Mouse (Mus musculus) hindbrain, embryonic 13.5 days (tissue): Measurements from ENCODE around the gene Hoxa6. TPM values are rescaled to one million over a fixed set of nuclear protein-coding genes. Genes with fewer than 3 reads are reported as not detected.

ENCODE experiments used
- ATAC-seq: fragments of 200-750 bp; cut with Nextera tagmentation; 2 replicates; pipeline ENCODE4 v1.8.0; 2017; ENCODE audit warnings: moderate TSS enrichment; ENCODE audit not compliant: low FRiP score
- H3K27ac ChIP-seq: fragments of 300-500 bp; sonication (generic); 2 replicates; pipeline ENCODE4 v1.5.1; 2015; ENCODE audit warnings: inconsistent platforms, mild to moderate bottlenecking, moderate library complexity
- H3K27me3 ChIP-seq: fragments of 300-500 bp; sonication (generic); 2 replicates; pipeline ENCODE4 v1.6.1; 2015; ENCODE audit warnings: mild to moderate bottlenecking, inconsistent platforms
- H3K36me3 ChIP-seq: fragments of 300-500 bp; sonication (generic); 2 replicates; pipeline ENCODE4 v1.6.1; 2015; ENCODE audit warnings: mild to moderate bottlenecking, inconsistent platforms
- H3K4me1 ChIP-seq: fragments of 300-500 bp; sonication (generic); replicated peaks from 2 replicates; pipeline ENCODE4 v1.6.1; 2015; ENCODE audit warnings: inconsistent platforms
- H3K4me2 ChIP-seq: fragments of 300-500 bp; sonication (generic); 2 replicates; pipeline ENCODE4 v1.6.1; 2015; ENCODE audit warnings: inconsistent platforms, mild to moderate bottlenecking, moderate library complexity
- H3K4me3 ChIP-seq: fragments of 300-500 bp; sonication (generic); 2 replicates; pipeline ENCODE4 v1.5.1; 2015; ENCODE audit warnings: mild to moderate bottlenecking, inconsistent platforms
- H3K9ac ChIP-seq: fragments of 300-500 bp; sonication (generic); 2 replicates; pipeline ENCODE4 v1.6.1; 2015; ENCODE audit warnings: mild to moderate bottlenecking, inconsistent platforms
- H3K9me3 ChIP-seq: fragments of 300-500 bp; sonication (generic); 2 replicates; pipeline ENCODE4 v1.6.1; 2016; ENCODE audit warnings: inconsistent platforms
- WGBS: fragments of 180-500 bp; shearing (Covaris S2); methylation state at CpG from one replicate; pipeline ENCODE4 v1.1.7; 2015; 5-methylcytosine and 5-hydroxymethylcytosine counted together
- polyA plus RNA-seq: library from polyadenylated mRNA; unstranded; fragments of >200 nt; fragmentation: Nextera tagmentation; extraction: Ambion mirVana; gene quantifications from 2 replicates; pipeline ENCODE4 v1.2.1, GENCODE M21; 2015

The Hoxa6 gene
- polyA plus RNA-seq, 1 experiment from 2014 or later = 28.0 TPM

GRCm38 (mm10) chr6:52165441-52166370 lies 42.8 kb downstream of the Hoxa6 start:
- peak overlapping the region; percentile 100 for H3K9ac ChIP-seq

GRCm38 (mm10) chr6:52164626-52165440 lies 43.7 kb downstream of the Hoxa6 start, which contains the start of gene Hoxa2:
Gene Hoxa2 (minus strand): TSS chr6:52164831.
- Histone ChIP-seq H3K4me1 (peaks cover 24% of the 10 kb centered on the region), H3K27me3 (peaks cover 16% of the 10 kb centered on the region; the same call in 1 of the 2 replicates), H3K9ac (peak within 1 kb of the TSS; percentile 100), H3K27ac (peak within 1 kb of the TSS; percentile 100), H3K36me3 (peaks cover under 1% of the 10 kb centered on the region; the same call in 1 of the 2 replicates), H3K4me2 (peak within 1 kb of the TSS; percentile 88), H3K4me3 (peak within 1 kb of the TSS; percentile 70), H3K9me3 (no peaks in the 10 kb centered on the region)
- WGBS = under 1% methylated on average over 25 of the region's 25 CpGs
- peak; percentile 74 for ATAC-seq

More at GRCm38 (mm10) chr6:52165441-52166370, 42.8 kb downstream of the Hoxa6 start:
- Histone ChIP-seq H3K4me1 (peaks cover 24% of the 10 kb centered on the region), H3K36me3 (peaks cover 3% of the 10 kb centered on the region; the same call in 1 of the 2 replicates), H3K27ac (peak overlapping the region; percentile 100), H3K9me3 (no peaks in the 10 kb centered on the region), H3K27me3 (peaks cover 20% of the 10 kb centered on the region; the same call in 1 of the 2 replicates), H3K4me2 (peak overlapping the region; percentile 88), H3K4me3 (peak overlapping the region; percentile 70)
- under 1% methylated on average over 28 of the region's 28 CpGs for WGBS
- no peak for ATAC-seq

- peak overlapping the region; percentile 88 for H3K4me2 ChIP-seq
- H3K4me1 ChIP-seq = peaks cover 26% of the 10 kb centered on the region
- no peaks in the 10 kb centered on the region for H3K9me3 ChIP-seq
- H3K4me3 ChIP-seq = peak overlapping the region; percentile 70
- H3K36me3 ChIP-seq = no peaks in the 10 kb centered on the region
- H3K27ac ChIP-seq = peak overlapping the region; percentile 100
- peaks cover 20% of the 10 kb centered on the region; the same call in 1 of the 2 replicates for H3K27me3 ChIP-seq
- under 1% methylated on average over 39 of the region's 39 CpGs for WGBS
- peak overlapping the region; percentile 100 for H3K9ac ChIP-seq
- no peak for ATAC-seq
These were observed 44.4 kb downstream of the Hoxa6 start for GRCm38 (mm10) chr6:52164051-52164625.

GRCm38 (mm10) chr6:52163366-52164031 lies 45.0 kb downstream of the Hoxa6 start:
- H3K27ac ChIP-seq = peak overlapping the region; percentile 100
- H3K9ac ChIP-seq = peak overlapping the region; percentile 100
- H3K4me3 ChIP-seq = peak overlapping the region; percentile 70
- no peak for ATAC-seq
- H3K36me3 ChIP-seq = no peaks in the 10 kb centered on the region
- no peaks in the 10 kb centered on the region for H3K9me3 ChIP-seq
- WGBS = under 1% methylated on average over 17 of the region's 17 CpGs
- H3K27me3 ChIP-seq = peaks cover 22% of the 10 kb centered on the region; the same call in 1 of the 2 replicates
- H3K4me1 ChIP-seq = peaks cover 26% of the 10 kb centered on the region
- H3K4me2 ChIP-seq = peak overlapping the region; percentile 88

GRCm38 (mm10) chr6:52162611-52163365 lies 45.7 kb downstream of the Hoxa6 start:
- H3K9me3 ChIP-seq = no peaks in the 10 kb centered on the region
- peaks cover 25% of the 10 kb centered on the region for H3K27me3 ChIP-seq
- WGBS = under 1% methylated on average over 14 of the region's 14 CpGs
- H3K36me3 ChIP-seq = no peaks in the 10 kb centered on the region
- H3K9ac ChIP-seq = peak overlapping the region; percentile 100
- ATAC-seq = no peak
- peaks cover 29% of the 10 kb centered on the region for H3K4me1 ChIP-seq
- peak overlapping the region; percentile 88 for H3K4me2 ChIP-seq
- peak overlapping the region; percentile 100 for H3K27ac ChIP-seq
- peak overlapping the region; percentile 70 for H3K4me3 ChIP-seq

GRCm38 (mm10) chr6:52162093-52162380 lies 46.5 kb downstream of the Hoxa6 start:
- Histone ChIP-seq H3K4me1 (peaks cover 35% of the 10 kb centered on the region), H3K27me3 (peaks cover 31% of the 10 kb centered on the region), H3K27ac (peak overlapping the region; percentile 87), H3K4me2 (peak overlapping the region; percentile 88), H3K9ac (peak overlapping the region; percentile 100), H3K36me3 (no peaks in the 10 kb centered on the region), H3K9me3 (no peaks in the 10 kb centered on the region), H3K4me3 (peak overlapping the region; percentile 70)
- no peak for ATAC-seq
- 0% methylated on average over 1 of the region's 1 CpGs for WGBS

- WGBS = 2% methylated on average over 8 of the region's 8 CpGs
- Histone ChIP-seq H3K4me3 (peak overlapping the region; percentile 70), H3K27me3 (peaks cover 36% of the 10 kb centered on the region), H3K4me2 (peak overlapping the region; percentile 88), H3K9ac (peak overlapping the region; percentile 100), H3K9me3 (no peaks in the 10 kb centered on the region), H3K36me3 (no peaks in the 10 kb centered on the region), H3K27ac (peak overlapping the region; percentile 96), H3K4me1 (peaks cover 40% of the 10 kb centered on the region)
- no peak for ATAC-seq
These were observed 47.0 kb downstream of the Hoxa6 start for GRCm38 (mm10) chr6:52161336-52162092.

GRCm38 (mm10) chr6:52160511-52161335 lies 47.8 kb downstream of the Hoxa6 start:
- Histone ChIP-seq H3K9me3 (no peaks in the 10 kb centered on the region), H3K27ac (peak overlapping the region; percentile 96), H3K4me3 (peak overlapping the region; percentile 70), H3K4me1 (peaks cover 38% of the 10 kb centered on the region), H3K4me2 (peak overlapping the region; percentile 88), H3K27me3 (peaks cover 41% of the 10 kb centered on the region), H3K36me3 (no peaks in the 10 kb centered on the region), H3K9ac (peak overlapping the region; percentile 91)
- 2% methylated on average over 30 of the region's 30 CpGs for WGBS
- no peak for ATAC-seq

GRCm38 (mm10) chr6:52159979-52160378 lies 48.5 kb downstream of the Hoxa6 start:
- H3K4me2 ChIP-seq = peak overlapping the region; percentile 88
- peaks cover 35% of the 10 kb centered on the region for H3K4me1 ChIP-seq
- 1% methylated on average over 9 of the region's 9 CpGs for WGBS

More at GRCm38 (mm10) chr6:52159979-52160378, 48.5 kb downstream of the Hoxa6 start:
- Histone ChIP-seq H3K9ac (peak overlapping the region; percentile 91), H3K27me3 (peaks cover 47% of the 10 kb centered on the region), H3K9me3 (no peaks in the 10 kb centered on the region), H3K36me3 (no peaks in the 10 kb centered on the region), H3K27ac (peak overlapping the region; percentile 96), H3K4me3 (peak overlapping the region; percentile 70)
- ATAC-seq = no peak
